Mouse (Mus musculus) cerebellum, adult (tissue): ENCODE results near the gene Aebp2.
"Not testable (repeated sequence)": the region's sequence is repeated elsewhere in the genome, so short reads cannot be mapped to it uniquely, and the experiment has no call there.

Source experiments
- ATAC-seq: cut with Nextera tagmentation; 2 replicates; pipeline ENCODE4 v1.9.2; 2017; ENCODE audit warnings: mild to moderate bottlenecking, moderate library complexity, mixed read lengths; ENCODE audit not compliant: insufficient number of reproducible peaks, low FRiP score, low TSS enrichment

Gene Aebp2

GRCm38 (mm10) chr6:140622391-140623225, at the start of gene Aebp2:
TSS of gene Aebp2 (plus strand) at chr6:140622663.
- ATAC-seq = peak; percentile 7; the same call in 1 of the 2 replicates

DNA sequence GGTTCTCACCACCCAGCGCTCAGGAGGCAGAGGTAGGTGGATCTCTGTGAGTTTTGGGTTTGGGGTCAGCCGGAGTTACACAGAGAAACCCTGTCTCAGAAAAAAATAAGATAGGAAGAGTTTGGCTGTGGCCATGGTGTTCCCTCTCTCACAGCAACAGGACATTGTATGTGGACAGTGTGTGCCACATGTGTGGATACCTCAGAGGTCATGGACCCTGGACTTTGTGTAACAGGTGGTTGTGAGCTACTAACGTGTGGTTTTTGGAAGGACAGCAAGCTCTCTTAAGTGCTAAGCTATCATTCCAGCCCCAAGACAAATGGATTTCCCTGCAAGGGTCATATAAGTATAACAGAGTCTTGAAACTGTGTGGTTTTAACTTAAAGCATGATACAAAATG, 47.5 kb upstream of the Aebp2 start:
- ATAC-seq = no peak

- no peak for ATAC-seq
Observed at GRCm38 (mm10) chr6:140576133-140576532, 46.3 kb upstream of the Aebp2 start.

GRCm38 (mm10) chr6:140576961-140577821, 45.3 kb upstream of the Aebp2 start:
- ATAC-seq = no peak

GRCm38 (mm10) chr6:140577822-140578170, 44.7 kb upstream of the Aebp2 start:
- no peak for ATAC-seq

- not testable (repeated sequence) for ATAC-seq
Observed at GRCm38 (mm10) chr6:140578985-140579384, 43.5 kb upstream of the Aebp2 start.

GRCm38 (mm10) chr6:140580170-140580569, 42.3 kb upstream of the Aebp2 start:
- no peak for ATAC-seq

DNA sequence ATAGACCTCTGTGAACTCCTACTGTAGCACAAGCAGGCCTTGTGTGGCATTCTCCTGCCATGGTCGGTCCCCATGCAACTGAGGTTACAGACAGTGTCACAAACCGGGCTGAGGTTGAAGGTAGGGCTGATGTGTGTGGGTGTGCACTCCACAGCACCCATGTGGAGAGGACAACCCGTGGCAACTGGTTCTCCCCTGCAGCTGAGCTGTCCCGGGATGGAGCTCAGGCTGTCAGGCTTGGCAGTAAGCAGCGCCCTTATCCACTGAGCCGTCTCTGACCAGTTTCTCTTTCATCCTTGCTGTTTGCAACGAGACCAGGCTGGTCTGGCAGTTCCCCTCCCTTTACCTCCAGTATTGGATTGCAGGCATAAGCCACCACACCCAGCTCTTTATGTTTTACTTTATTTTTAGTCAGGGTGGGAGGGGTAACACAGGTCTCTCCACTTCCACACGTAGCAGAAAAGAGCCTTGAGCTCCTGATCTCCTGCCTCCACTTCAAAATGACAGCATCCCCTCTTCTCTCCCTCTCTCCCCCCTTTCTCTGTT, 35.7 kb upstream of the Aebp2 start:
- no peak for ATAC-seq

DNA sequence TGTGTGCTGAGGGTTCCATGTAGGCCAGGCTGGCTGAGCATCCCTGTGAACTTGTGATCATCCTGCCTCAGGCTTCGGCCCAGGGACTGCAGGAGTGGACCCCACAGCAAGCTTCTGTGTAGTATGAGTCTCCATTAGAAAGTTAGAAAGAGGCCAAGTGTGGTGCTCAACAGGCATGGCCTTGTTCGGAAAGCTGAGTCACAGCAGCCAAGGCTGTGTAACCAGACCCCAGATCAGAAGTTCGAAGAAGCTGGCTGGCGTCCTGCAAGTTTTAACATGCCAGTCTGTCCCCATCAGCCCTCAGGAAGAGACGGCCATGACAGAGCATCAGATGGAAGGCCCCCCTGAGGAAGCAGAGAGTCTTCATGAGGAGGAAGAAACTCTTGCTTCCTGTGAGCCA, 31.1 kb upstream of the Aebp2 start:
- no peak for ATAC-seq

DNA sequence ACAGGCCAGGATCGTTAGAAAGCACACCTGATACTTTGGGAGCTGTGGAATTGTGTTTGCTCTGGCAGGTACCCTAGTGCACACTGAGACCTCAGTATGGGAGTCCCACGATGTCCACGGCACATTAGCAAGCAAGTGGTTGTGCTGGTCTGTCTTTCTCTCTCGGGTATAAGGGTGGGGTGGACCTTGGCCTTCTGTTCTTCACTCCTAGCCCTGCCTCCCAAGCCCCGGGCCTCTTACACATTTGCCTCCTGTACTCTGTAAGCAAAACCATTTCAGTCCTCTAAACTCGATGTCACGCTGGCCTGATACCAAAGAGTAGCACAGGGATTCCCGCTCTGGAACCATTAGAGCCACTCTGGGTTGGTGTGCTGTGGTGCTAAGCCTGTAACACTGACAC, 29.8 kb upstream of the Aebp2 start:
- ATAC-seq = no peak

- peak; percentile 81 for ATAC-seq
Observed at GRCm38 (mm10) chr6:140593420-140594170, 28.9 kb upstream of the Aebp2 start.

- ATAC-seq = not testable (repeated sequence)
Observed at GRCm38 (mm10) chr6:140595551-140595950, 26.9 kb upstream of the Aebp2 start.

DNA sequence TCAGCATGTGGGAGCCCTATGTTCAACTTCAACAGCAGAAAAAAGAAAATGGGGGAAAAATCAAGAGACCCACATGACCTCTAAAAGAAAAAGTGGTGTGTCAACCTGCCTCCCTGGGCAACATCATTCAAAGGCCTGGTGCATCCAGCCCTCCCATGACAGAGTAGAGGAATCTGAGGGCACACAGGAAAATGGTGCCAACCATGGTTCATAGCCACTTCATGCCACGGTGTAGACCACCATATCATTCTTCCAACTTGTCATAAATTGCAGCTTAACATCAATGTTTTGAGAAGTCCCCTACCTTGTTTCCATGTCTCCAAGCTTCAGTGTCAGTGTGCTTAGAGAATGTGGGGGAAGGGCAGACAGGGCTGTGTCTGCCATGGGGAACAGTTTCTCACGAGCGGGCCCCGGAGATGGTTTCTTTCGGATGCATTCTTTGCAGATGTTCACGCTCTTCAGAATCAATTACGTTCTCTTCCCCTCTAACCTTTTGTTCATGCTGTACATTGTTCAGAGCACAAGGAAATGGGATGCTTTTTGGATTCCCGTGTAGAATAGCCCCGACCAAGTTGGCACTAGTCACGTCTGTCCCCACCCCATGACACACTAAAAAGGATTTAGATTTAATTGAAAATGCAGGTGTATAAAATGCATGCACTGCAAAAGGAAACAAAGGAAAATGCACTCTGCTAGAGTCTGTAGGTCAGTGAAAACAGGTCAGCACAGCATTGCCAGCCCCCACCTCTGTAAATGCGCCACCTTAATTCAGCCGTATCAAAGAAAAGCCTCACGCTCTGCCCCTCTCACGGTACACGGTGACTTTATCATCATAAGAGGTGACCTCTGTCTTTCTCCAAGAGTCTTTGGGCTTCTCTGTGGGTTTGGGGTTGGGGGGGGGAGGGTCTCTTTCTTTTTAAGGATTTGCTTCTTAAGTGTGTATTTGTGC, 24.8 kb upstream of the Aebp2 start:
- no peak for ATAC-seq

DNA sequence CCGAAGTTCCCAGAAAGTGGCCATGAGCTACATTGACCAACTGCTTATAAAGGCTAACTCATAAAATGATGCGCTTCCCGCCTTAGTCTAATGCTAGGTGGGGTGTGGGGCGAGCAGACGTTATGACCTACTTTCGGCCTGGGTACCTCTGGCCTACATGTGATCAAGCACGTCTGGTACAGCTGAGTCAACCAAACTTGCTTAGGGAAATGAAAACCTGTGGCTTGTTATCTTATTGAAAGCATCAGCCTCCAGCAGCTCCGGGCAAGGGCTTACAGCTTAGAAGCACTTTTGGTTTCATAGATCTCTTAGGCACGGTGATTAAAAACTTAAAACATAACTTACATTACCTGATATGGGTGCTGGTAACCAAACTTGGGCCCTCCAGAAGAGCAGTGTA, 23.9 kb upstream of the Aebp2 start:
- ATAC-seq = no peak

DNA sequence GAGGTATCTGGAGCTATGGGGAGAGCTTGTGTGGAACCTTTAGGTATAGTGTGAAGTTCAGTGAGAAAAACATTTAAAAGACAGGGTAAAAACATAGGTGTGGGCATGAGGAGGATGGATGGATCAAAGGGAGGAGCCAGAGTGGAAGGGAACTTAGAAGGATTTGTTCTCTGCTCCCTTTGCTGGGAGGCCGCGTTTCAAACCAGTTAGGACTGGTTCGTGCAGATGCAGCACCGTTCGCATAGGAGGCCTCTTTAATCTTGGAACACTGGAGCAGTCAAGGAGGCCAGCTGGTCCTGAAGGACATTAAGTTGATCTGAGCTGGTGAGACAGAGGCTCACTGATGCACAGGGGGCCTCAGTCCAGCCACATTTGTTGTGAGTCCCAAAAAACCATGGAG, 23.1 kb upstream of the Aebp2 start:
- ATAC-seq = no peak

- ATAC-seq = not testable (repeated sequence)
Observed at GRCm38 (mm10) chr6:140600671-140601070, 21.8 kb upstream of the Aebp2 start.

DNA sequence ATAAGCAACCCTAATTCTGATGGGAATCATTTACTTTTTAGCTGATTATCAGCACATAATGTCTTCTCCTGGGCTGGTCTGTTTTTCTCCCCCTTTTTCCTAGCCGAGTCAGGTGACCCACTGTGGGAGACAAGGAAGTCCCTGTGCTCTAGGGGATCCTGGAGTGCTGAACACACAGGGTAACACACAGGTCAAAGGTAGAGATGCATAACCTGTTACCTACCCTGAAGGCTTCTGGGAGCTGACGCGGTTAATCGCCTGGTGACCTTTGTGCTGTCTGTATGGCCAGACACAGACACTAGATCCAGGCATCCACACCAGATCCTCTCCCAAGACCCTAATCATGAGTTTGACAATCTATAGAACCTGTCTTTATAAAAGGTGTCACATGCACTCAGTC, 21.3 kb upstream of the Aebp2 start:
- no peak for ATAC-seq

- ATAC-seq = no peak
Observed at GRCm38 (mm10) chr6:140603228-140603944, 19.1 kb upstream of the Aebp2 start.

GRCm38 (mm10) chr6:140605173-140605572, 17.3 kb upstream of the Aebp2 start:
- not testable (repeated sequence) for ATAC-seq
